Mouse (Mus musculus): ENCODE data around the gene Ssbp4.

- TF ChIP-seq CTCF (conservative IDR thresholded peaks at IDR 0.05; ENCODE audit: low read length) (no peak), POU5F1 (IDR thresholded peaks at IDR 0.05; ENCODE audit: borderline replicate concordance, low read length) (no peak)
These were observed 43.9 kb downstream of the Ssbp4 start for GRCm38 (mm10) chr8:70564696-70565235.

Data from E14TG2a.4 (cell line).